Mouse (Mus musculus) MN1 (cell line): Measurements from ENCODE around the gene Akap6.

Experiments used
- DNase-seq: peaks from one replicate; pipeline ENCODE4 v3.0.0-alpha.2; 2016; ENCODE audit warnings: low spot score

Akap6 gene

DNA sequence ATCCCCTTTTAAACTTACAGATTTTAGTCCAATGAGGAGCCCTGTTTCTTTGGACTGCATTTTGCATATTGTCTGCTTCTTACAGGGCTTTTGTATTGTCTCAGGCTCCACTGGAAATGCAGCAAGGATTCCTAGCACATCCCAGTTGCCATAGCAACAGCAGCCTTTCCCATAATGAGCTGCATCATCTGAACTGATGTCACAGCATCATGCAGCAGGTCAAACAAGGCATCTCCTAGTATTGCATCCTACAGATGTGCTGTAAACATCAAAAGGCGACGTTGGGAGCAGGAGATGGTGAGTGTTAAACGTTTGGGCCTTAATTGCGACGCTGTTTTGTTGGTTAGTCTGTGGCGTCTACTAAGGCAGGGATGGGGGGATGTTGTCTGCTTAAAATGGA is at the start of gene Akap6:
Akap6 (plus strand) TSS at position 238 of the 400 bp plus-strand sequence.
- DNase-seq = peak; percentile 90

GRCm38 (mm10) chr12:52662907-52663790 is 36.0 kb upstream of the Akap6 start:
- DNase-seq = no peak

DNA sequence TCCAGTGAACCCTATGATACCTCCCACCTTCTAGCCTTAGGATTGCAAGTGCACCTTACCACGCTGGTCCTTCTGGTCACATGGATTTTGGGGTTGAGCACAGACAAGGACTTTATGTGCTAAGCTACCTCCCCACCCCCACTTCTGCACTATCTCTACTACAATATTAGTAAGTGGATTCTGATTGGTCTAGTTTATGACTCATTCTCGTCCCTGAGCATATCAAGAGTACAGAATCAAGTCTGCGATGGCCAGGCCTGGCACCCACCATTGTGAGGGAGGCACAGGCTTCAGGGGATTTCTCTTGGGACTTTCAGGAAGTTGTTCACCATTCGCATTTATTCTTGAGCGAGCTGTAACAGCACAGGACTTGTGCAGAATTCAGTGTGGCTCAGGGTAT is 34.2 kb upstream of the Akap6 start:
- DNase-seq = no peak

- DNase-seq = peak; percentile 69
These were observed 27.7 kb upstream of the Akap6 start for GRCm38 (mm10) chr12:52671436-52671835.

DNA sequence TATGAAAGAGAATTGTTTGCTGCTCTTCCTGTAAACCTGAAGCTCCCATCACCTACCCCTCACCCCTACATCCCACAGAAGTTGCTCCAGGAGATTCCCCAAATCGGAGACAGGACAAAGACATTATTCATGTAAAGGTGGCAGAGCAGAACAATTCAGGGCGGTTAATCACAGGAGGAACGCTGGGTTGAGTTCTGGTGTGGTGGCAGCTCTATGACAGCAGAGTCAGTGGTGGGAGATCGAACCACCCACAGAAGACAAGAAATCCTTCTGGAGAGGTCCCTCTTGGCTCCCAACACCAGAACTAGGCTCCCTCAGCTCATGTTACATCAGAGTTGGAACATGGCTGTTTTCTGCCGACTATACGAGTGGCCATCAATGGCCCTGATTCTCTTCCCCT is 27.2 kb upstream of the Akap6 start:
- no peak for DNase-seq

- DNase-seq = no peak
These were observed 25.7 kb upstream of the Akap6 start for GRCm38 (mm10) chr12:52673361-52673960.

GRCm38 (mm10) chr12:52675010-52675409 is 24.2 kb upstream of the Akap6 start:
- no peak for DNase-seq

DNA sequence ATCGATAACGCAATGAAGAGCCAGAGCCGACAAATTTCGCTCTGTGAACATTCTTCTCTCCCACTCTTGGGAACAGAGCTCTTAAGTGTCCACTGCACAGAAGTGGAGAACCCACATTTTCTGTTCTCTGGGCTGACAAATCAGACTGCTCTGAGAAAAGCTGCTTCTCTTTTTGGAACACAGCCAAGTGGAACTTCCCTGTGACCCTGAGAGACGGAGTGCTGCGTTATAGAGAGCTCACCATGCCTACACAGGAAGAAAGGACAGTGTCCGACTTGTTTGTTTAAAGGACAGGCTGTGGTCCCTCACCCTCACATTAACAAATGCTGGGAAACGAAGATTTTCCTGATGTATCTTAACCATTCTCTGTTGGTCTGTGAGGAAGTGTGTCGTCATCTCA is 11.8 kb upstream of the Akap6 start:
- no peak for DNase-seq

DNA sequence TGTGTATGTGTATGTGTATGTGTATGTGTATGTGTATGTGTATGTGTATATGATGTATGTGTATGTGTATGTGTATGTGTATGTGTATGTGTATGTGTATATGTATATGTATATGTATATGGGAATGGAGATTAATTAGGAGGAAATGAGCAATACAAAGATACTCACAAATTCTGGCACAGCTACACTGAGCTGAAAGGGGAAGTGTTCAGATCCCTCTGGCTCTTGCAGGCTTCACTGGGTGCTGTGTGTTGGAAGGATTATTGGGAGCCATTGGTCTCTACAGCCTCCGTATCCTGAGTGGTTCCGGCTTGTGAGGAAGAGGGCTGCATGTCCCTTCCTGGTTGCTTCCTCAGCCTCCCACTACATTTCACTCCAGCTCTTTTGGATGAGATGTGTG is 10.5 kb upstream of the Akap6 start:
- no peak for DNase-seq

DNA sequence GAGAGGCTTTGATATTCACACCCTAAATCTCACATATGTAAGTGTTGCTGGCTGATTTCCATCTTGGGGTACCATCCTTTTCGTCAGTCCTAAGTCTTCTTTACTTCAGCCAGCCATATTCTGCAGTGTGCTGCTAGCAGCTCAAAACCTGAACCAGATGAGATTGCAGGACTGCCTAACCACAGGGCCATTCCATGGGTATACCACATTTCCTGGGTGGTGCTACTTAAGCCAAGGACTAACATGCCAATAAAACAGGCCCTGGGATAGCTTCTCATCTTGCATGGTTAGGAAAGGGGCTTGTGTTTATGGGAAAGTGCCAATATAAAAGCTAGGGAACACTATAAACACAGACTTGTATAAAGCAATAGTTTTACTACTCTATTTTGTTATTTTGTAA is 7.6 kb upstream of the Akap6 start:
- DNase-seq = no peak

DNA sequence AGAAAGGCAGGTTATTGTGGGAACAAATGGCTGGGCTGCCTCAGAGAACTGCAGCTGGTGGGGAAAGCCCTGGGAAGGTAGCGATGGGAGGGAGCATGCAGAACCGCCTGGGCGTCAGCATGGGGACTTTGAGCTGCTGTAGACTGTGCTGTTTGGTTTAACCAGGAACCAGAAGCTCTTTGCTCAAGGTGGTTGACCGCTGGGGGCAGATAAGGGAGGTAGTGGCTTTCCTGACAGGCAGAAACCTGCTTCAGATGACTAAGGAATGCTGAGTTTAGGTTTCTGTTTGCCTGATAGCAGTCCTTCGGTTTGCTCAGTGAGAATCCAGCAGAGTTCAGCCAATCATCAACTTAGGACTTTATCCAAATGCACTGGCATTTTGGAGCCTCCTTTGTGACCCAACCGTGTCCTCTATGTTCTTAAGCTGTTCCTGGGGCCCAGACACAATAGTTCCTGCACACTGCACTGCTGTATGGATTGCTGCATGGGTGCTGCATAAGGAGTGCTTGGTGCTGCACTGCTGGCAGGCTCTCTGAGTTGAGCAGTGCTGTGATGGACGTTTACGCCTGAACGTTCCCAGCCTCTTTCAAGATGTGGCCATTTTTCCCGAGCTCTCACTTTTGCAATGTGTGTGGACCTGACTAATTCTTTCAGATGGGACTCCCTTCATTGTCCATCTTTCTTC is 6.8 kb upstream of the Akap6 start:
- no peak for DNase-seq

DNA sequence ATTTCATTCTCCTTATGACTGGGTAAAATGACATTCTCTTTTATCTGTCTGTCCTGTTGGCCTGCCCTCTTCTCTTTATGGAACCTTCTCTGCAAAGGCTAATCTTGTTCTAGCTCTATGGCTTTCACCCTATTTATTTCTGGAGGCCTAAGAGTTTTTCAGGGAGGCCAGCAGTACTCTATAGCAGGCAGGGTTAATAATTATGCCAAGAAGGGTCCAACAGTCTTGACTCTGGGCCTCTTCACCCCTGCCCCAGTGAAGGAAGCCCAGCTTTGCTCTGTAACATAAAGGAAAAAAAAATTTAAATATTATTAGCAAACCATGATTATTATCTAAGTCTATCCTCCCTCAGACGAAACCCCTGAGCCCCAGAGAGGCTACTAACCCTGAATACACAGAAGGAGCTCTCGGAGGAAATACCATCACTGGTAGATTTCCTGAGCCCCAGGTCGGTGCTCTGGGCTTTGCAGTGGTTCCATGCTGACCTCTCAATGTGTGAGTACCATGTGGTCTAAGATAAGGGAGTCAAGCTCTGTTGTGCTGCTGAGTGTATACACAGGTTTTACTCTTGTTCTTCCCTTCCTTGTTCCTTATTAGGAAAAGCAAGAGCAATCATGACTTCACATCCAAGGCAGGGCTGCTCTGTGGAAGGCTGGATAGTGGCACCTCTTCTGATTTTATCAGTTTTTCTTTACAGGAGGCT is 1.6 kb upstream of the Akap6 start:
- DNase-seq = no peak

DNA sequence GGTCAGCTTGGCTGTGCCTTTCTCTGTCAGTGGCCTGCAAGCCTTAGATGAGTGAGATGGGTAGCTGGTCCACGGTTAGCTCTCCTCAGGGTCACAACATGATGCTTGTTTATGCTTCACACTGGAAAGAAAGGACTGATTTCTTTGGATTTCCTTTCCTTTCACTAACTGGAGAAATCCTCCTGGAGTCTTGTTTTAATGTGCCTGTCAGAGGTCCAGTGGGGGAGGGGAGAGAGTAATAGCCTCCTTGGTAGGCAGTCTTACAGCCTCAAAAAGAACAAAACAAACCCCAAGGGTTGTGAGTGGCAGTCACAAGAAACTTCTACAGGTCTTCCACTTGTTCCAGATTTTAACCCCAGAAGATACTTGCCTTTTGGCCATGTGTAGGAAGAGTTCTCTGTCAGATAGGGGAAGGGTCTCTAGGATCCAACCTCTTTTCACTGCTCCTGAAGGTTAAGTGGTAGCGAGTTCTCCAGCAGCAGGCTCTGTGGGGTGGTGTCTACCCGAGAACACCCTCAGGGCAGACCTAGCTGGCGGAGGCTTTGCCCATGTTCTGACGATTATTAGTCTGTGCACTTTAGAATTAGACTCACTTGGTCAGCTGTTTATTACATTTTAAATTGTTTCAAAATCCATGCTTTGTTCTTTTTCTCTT is 780 bp upstream of the Akap6 start:
- DNase-seq = no peak

- DNase-seq = peak; percentile 49
These were observed 946 bp downstream of the Akap6 start for GRCm38 (mm10) chr12:52699961-52700696.

DNA sequence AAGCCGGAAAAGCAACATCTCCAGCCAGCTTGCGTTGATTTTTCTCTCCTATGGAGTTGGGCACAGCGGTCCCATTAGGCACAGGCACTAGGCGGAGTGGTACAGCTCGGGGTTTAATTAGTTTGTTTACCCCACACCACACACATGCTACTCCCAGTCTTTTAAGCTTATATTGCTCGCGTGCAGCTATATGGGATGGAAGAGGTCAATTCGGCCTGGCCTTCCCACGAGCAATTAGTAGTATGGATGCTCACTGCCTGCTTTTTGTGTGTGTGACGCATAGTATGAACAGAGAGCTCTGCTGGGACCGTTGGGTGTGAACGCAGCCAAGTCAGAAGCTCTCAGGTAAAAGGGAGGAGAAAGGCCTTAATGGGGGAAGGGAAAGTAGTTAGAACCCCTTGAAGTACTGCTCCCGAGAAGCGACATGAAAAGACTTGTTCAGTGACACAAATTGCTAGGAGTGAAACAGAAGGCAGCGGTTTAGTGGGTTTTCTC is 1.6 kb downstream of the Akap6 start:
- DNase-seq = peak; percentile 47

DNA sequence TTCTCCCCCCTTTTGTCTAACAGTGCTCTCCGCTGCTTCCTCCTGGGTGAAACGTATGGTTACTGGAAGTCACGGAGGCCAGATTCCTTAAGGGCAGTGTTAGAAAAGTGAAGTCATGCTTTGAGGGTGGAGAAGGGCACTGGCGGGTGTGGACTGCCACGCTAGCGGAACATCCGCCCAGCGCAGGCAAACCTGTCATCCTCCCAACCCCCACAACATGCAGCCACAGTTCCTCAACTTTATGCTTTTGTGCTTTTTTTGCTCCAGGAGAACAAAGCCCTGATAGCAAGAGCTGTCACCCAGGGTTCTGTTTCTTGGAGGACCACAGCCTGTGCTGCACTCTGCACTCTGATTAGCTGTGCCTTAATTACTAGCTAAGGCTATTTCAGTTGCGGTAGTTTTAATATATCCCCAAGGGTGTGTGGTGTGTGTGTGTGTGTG is 2.0 kb downstream of the Akap6 start:
- DNase-seq = peak; percentile 65

- peak; percentile 17 for DNase-seq
These were observed 3.3 kb downstream of the Akap6 start for GRCm38 (mm10) chr12:52702368-52702967.

DNA sequence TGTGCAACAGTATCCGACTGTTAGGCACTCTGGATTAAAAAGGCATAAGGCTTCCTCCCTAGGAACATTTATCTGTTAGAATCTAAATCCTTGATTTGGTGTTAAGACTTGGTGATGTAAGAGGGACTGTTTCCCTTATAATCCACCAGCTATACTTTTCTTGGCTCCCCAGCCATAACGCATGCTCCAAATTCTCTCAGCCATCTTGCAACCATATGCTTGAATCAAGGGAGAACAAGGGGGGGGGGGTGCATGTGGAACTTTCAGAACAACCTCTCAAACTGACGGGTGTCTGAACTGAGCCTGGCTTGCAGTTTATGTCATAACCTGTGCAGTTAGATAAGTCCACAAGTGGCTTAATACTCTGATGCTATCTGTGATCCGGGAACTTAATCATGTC is 4.9 kb downstream of the Akap6 start:
- DNase-seq = no peak

DNA sequence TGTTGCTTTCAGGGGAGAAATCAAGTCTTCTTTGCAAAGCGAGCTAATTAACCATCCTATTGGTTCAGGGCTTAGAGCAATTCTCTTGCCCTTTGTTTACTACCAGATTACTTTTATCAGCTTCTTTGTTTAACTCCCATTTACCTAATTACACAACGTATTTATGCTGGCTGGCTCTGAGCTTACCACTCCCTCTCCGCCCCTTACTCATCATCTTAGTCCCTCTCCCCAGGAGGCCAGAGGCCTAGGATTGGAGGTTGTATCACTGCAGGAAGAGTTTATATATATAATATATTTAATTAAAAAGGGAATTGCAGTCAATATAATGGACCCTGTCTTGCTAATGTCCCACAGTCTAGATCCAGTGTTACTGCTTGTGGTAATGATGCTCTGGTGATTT is 5.6 kb downstream of the Akap6 start:
- DNase-seq = no peak

- DNase-seq = no peak
These were observed 12.2 kb downstream of the Akap6 start for GRCm38 (mm10) chr12:52711382-52711781.
